Mouse (Mus musculus): ENCODE measurements at regions not wholly inside any gene's neighbourhood (a gene's known extent, or its start where the extent isn't known, plus 50 kb on each side); places are given as distances from the start of the nearest gene placed in this dataset.
"Not testable (repeated sequence)": the region's sequence is repeated elsewhere in the genome, so short reads cannot be mapped to it uniquely, and the experiment has no call there.

GRCm38 (mm10) chr17:50346451-50347192, 53.2 kb upstream of the Dazl start:
- no peak for DNase-seq (ENCODE audit: low spot score)

- DNase-seq (ENCODE audit: low spot score), result not testable (repeated sequence)
Measured at GRCm38 (mm10) chr17:50353818-50354217, 60.4 kb upstream of the Dazl start.

- DNase-seq (ENCODE audit: low spot score), result no peak
Measured at GRCm38 (mm10) chr17:50354357-50354756, 60.9 kb upstream of the Dazl start.

GRCm38 (mm10) chr17:50361657-50362233, 68.3 kb upstream of the Dazl start:
- DNase-seq (ENCODE audit: low spot score), result no peak

GRCm38 (mm10) chr17:50365396-50365795, 72.0 kb upstream of the Dazl start:
- no peak for DNase-seq (ENCODE audit: low spot score)

GRCm38 (mm10) chr17:50366181-50366580, 72.7 kb upstream of the Dazl start:
- DNase-seq (ENCODE audit: low spot score), result no peak

GRCm38 (mm10) chr17:50369216-50369875, 75.9 kb upstream of the Dazl start:
- DNase-seq (ENCODE audit: low spot score), result no peak

GRCm38 (mm10) chr17:50370484-50370883, 77.0 kb upstream of the Dazl start:
- DNase-seq (ENCODE audit: low spot score), result no peak

GRCm38 (mm10) chr17:50373496-50374141, 80.2 kb upstream of the Dazl start:
- no peak for DNase-seq (ENCODE audit: low spot score)

GRCm38 (mm10) chr17:50375465-50375864, 82.0 kb upstream of the Dazl start:
- DNase-seq (ENCODE audit: low spot score), result no peak

- DNase-seq (ENCODE audit: low spot score), result no peak
Measured at GRCm38 (mm10) chr17:50376708-50377107, 83.3 kb upstream of the Dazl start.

GRCm38 (mm10) chr17:50378141-50378727, 84.8 kb upstream of the Dazl start:
- DNase-seq (ENCODE audit: low spot score), result no peak

- DNase-seq (ENCODE audit: low spot score), result no peak
Measured at GRCm38 (mm10) chr17:50388715-50389710, 95.6 kb upstream of the Dazl start.

GRCm38 (mm10) chr17:50390151-50390550, 96.7 kb upstream of the Dazl start:
- no peak for DNase-seq (ENCODE audit: low spot score)

GRCm38 (mm10) chr17:50391207-50391606, 97.8 kb upstream of the Dazl start:
- DNase-seq (ENCODE audit: low spot score), result no peak

- no peak for DNase-seq (ENCODE audit: low spot score)
Measured at GRCm38 (mm10) chr17:50391996-50392395, 98.6 kb upstream of the Dazl start.

- DNase-seq (ENCODE audit: low spot score), result no peak
Measured at GRCm38 (mm10) chr17:50392428-50392827, 99.0 kb upstream of the Dazl start.

GRCm38 (mm10) chr17:50392966-50393365, 99.5 kb upstream of the Dazl start:
- no peak for DNase-seq (ENCODE audit: low spot score)

GRCm38 (mm10) chr17:50393698-50394097, 100.3 kb upstream of the Dazl start:
- DNase-seq (ENCODE audit: low spot score), result no peak

GRCm38 (mm10) chr17:50394801-50395200, 101.4 kb upstream of the Dazl start:
- no peak for DNase-seq (ENCODE audit: low spot score)

- no peak for DNase-seq (ENCODE audit: low spot score)
Measured at GRCm38 (mm10) chr17:50395669-50396068, 102.2 kb upstream of the Dazl start.

Measured in layer of hippocampus, adult 11-12 months (tissue).